Mouse (Mus musculus): ENCODE measurements around the gene Olfr1204.

The Olfr1204 gene

DNA sequence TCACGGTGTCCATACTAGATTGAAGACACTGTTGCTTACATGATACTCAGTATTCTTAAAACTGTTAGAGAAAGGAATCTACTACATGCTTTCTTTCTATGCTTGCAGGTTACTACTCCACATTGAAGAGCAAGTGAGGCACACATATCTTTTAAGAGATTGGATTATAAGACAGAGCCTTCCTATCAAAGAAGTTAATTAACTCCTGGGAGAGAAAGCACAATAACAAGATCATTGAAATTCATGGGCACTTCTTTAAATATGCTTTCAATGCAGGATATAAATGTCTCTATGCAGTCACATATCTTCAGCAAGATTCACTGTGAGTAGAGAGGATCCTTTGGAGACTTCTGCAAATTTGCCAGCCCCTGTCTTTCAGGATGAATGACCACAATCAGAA lies at the start of gene Olfr1204:
TSS of gene Olfr1204 (plus strand) at position 301 of the 400 bp plus-strand sequence.
- DNase-seq: no peak

DNA sequence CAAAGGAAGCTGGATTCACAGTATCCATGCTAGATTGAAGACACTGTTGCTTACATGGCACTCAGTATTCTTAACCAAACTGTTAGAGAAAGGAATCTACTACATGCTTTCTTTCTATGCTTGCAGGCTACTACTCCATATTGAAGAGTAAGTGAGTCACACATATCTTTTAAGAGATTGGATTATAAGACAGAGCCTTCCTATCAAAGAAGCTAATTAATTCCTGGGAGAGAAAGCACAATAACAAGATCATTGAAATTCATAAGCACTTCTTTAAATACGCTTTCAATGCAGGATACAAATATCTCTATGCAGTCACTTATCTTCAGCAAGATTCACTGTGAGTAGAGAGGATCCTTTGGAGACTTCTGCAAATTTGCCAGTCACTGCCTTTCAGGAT lies 34.9 kb upstream of the Olfr1204 start, which contains the start of gene Olfr1202:
TSS of gene Olfr1202 (plus strand) at position 301 of the 400 bp plus-strand sequence.
- DNase-seq: no peak

DNA sequence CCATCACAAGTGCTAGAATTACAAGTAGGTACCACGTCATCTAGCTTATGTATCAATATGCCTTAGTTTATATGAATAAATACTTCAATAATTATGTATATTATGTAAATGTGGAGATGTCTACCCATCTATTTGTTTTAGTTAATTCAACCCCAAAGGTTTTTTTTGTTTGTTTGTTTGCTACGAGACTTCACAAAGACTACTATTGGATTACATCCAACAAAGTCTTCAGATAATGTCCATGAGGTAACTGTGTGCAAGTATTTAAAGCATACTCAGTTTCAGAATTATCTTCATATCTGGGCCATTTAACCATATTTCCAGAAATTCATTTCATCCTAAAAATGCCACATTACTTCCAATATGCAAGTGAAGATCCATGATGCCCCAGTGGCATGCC lies 19.7 kb upstream of the Olfr1204 start, which contains the start of gene Olfr1205:
TSS of gene Olfr1205 (plus strand) at position 301 of the 400 bp plus-strand sequence.
- no peak for DNase-seq

DNA sequence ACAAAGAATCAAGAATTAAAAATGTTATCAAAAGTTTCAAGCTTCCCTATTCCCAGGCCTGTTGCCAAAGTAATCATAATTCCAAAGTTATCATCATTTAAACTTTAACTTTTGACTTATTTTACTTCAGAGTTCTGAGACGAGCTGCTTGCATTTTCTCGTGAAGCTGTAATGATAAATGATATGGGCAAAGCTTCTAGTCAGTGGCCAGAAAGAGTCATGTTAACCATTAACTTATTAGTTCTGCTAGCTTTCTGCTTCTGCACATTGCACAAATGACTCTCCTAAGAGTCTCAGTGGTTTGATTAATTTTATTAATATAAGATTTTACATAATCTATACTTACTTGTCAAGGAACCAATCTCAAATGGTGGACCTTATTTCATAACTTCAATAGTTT lies 10.6 kb upstream of the Olfr1204 start:
- DNase-seq: no peak

DNA sequence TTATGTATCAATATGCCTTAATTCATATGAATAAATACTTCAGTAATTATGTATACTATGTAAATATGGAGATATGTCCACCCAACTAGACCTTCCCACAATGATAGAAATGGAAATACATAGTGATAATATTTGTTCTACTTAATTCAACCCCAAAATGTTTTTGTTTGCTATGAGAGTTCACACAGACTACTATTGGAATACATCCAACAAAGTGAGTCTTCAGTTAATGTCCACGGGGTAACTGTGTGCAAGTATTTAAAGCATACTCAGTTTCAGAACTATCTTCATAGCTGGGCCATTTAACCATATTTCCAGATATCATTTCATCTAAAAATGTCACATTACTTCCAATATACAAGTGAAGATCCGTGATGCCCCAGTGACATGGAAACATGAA lies 13.8 kb downstream of the Olfr1204 start, which contains the start of gene Olfr1206:
TSS of gene Olfr1206 (plus strand) at position 301 of the 400 bp plus-strand sequence.
- no peak for DNase-seq

DNA sequence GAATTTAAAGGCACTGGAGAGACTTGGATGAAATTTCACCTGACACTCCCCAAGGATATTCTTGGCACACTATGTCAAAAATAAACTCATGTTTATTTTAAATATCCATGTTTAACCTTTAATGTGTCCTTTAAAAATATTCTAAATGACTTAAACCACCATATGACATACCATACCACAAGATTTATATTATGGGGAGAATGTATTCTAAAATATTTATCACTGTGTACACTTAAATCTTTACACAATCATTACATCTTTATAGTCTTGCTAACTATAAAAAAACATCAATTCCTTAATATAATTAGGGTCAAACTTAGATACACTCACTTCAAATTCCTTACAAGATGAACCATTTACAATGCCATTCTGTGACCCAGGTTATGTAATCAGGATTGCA lies 53.1 kb downstream of the Olfr1204 start, which contains the start of gene Olfr1208:
TSS of gene Olfr1208 (minus strand) at position 101 of the 400 bp plus-strand sequence.
- DNase-seq: no peak
